Mouse (Mus musculus): ENCODE measurements around the gene Ccdc186.

GRCm38 (mm10) chr19:56756412-56756811 lies 65.6 kb downstream of the Ccdc186 start:
- TF ChIP-seq POLR2A (IDR thresholded peaks at IDR 0.05; ENCODE audit: low read depth, low read length) (no peak), CTCF (conservative IDR thresholded peaks at IDR 0.05; ENCODE audit: insufficient read depth, insufficient read length, low read depth, low read length) (no peak)

Measured in kidney, adult 2 months (tissue).